Mouse (Mus musculus): ENCODE data around the gene Rrp9. TPM values are rescaled to one million over a fixed set of nuclear protein-coding genes. Genes with fewer than 3 reads are reported as not detected.

Rrp9 gene
- polyA plus RNA-seq (2015; fragmentation: Nextera tagmentation; extraction: Ambion mirVana): 44.3 and 46.5 TPM in 2 replicates

GRCm38 (mm10) chr9:106475663-106476001 is at the start of gene Rrp9:
Gene Rrp9 (plus strand): TSS chr9:106475963.
- Histone ChIP-seq H3K4me2 (peak within 1 kb of the TSS; percentile 57), H3K4me3 (replicated peaks) (peak within 1 kb of the TSS; percentile 26), H3K4me1 (peaks cover 53% of the 10 kb centered on the region), H3K9me3 (no peaks in the 10 kb centered on the region), H3K27me3 (replicated peaks) (no peaks in the 10 kb centered on the region), H3K36me3 (peaks cover under 1% of the 10 kb centered on the region; the same call in 1 of the 2 replicates), H3K27ac (peak within 1 kb of the TSS; percentile 83), H3K9ac (0 out of 2 replicates have a peak within 1 kb of the TSS, but pooled peaks have one; percentile 2)
- 85% methylated on average over 10 of the region's 10 CpGs for WGBS
- no peak for ATAC-seq (ENCODE audit: insufficient read depth, low FRiP score, low read depth)

- Histone ChIP-seq H3K9ac (peak overlapping the region; percentile 48), H3K36me3 (peaks cover 23% of the 10 kb centered on the region), H3K9me3 (no peaks in the 10 kb centered on the region), H3K4me3 (replicated peaks) (peak overlapping the region; percentile 89), H3K27me3 (replicated peaks) (no peaks in the 10 kb centered on the region), H3K27ac (peak overlapping the region; percentile 97), H3K4me1 (peaks cover 12% of the 10 kb centered on the region), H3K4me2 (peak overlapping the region; percentile 80)
- WGBS: 11% methylated on average over 11 of the region's 11 CpGs
- ATAC-seq (ENCODE audit: insufficient read depth, low FRiP score, low read depth): peak; percentile 28; the same call in 1 of the 2 replicates
Measured at GRCm38 (mm10) chr9:106428719-106429220, 47.0 kb upstream of the Rrp9 start.

- Histone ChIP-seq H3K9ac (peak within 1 kb of the TSS; percentile 94), H3K27ac (peak within 1 kb of the TSS; percentile 97), H3K4me1 (peaks cover 12% of the 10 kb centered on the region), H3K36me3 (peaks cover 23% of the 10 kb centered on the region), H3K9me3 (no peaks in the 10 kb centered on the region), H3K4me3 (replicated peaks) (peak within 1 kb of the TSS; percentile 89), H3K4me2 (peak within 1 kb of the TSS; percentile 80), H3K27me3 (replicated peaks) (no peaks in the 10 kb centered on the region)
- peak; percentile 88 for ATAC-seq (ENCODE audit: insufficient read depth, low FRiP score, low read depth)
- WGBS: 1% methylated on average over 55 of the region's 55 CpGs
Measured at GRCm38 (mm10) chr9:106429221-106430014, 46.3 kb upstream of the Rrp9 start, which contains the start of gene Rpl29. Gene Rpl29 (plus strand): TSS chr9:106429454.

GRCm38 (mm10) chr9:106430015-106430264 is 45.8 kb upstream of the Rrp9 start:
- under 1% methylated on average over 4 of the region's 4 CpGs for WGBS
- Histone ChIP-seq H3K4me3 (replicated peaks) (peak overlapping the region; percentile 89), H3K9ac (peak overlapping the region; percentile 94), H3K4me1 (peaks cover 12% of the 10 kb centered on the region), H3K9me3 (no peaks in the 10 kb centered on the region), H3K4me2 (peak overlapping the region; percentile 74), H3K36me3 (peaks cover 23% of the 10 kb centered on the region), H3K27me3 (replicated peaks) (no peaks in the 10 kb centered on the region), H3K27ac (peak overlapping the region; percentile 97)
- ATAC-seq (ENCODE audit: insufficient read depth, low FRiP score, low read depth): no peak

- H3K4me1 ChIP-seq: peaks cover 20% of the 10 kb centered on the region
- H3K27me3 ChIP-seq (replicated peaks): no peaks in the 10 kb centered on the region
- H3K9me3 ChIP-seq: no peaks in the 10 kb centered on the region
- no peak for ATAC-seq (ENCODE audit: insufficient read depth, low FRiP score, low read depth)
- peaks cover 23% of the 10 kb centered on the region for H3K36me3 ChIP-seq
- no peak overlapping the region for H3K9ac ChIP-seq
- H3K4me2 ChIP-seq: no peak overlapping the region
- no peak overlapping the region for H3K4me3 ChIP-seq (replicated peaks)
- no peak overlapping the region; the same call in 1 of the 2 replicates for H3K27ac ChIP-seq
- WGBS: 58% methylated on average over 7 of the region's 7 CpGs
Measured at GRCm38 (mm10) chr9:106433389-106433788, 42.4 kb upstream of the Rrp9 start.

- WGBS: 79% methylated on average over 9 of the region's 9 CpGs
- Histone ChIP-seq H3K4me3 (replicated peaks) (no peak overlapping the region), H3K9me3 (no peaks in the 10 kb centered on the region), H3K4me1 (peaks cover 20% of the 10 kb centered on the region), H3K27me3 (replicated peaks) (no peaks in the 10 kb centered on the region), H3K4me2 (no peak overlapping the region), H3K27ac (no peak overlapping the region), H3K9ac (no peak overlapping the region), H3K36me3 (peaks cover 15% of the 10 kb centered on the region)
- no peak for ATAC-seq (ENCODE audit: insufficient read depth, low FRiP score, low read depth)
Measured at GRCm38 (mm10) chr9:106436566-106436965, 39.2 kb upstream of the Rrp9 start.

- 75% methylated on average over 5 of the region's 5 CpGs for WGBS
- Histone ChIP-seq H3K9me3 (no peaks in the 10 kb centered on the region), H3K4me1 (peaks cover 19% of the 10 kb centered on the region; the same call in 1 of the 2 replicates), H3K27ac (no peak overlapping the region), H3K9ac (no peak overlapping the region), H3K27me3 (replicated peaks) (no peaks in the 10 kb centered on the region), H3K4me2 (no peak overlapping the region), H3K36me3 (no peaks in the 10 kb centered on the region), H3K4me3 (replicated peaks) (no peak overlapping the region)
- no peak for ATAC-seq (ENCODE audit: insufficient read depth, low FRiP score, low read depth)
Measured at GRCm38 (mm10) chr9:106442680-106443079, 33.1 kb upstream of the Rrp9 start.

GRCm38 (mm10) chr9:106444836-106445235 is 30.9 kb upstream of the Rrp9 start:
- no peak overlapping the region for H3K27ac ChIP-seq
- H3K9me3 ChIP-seq: no peaks in the 10 kb centered on the region
- H3K4me2 ChIP-seq: no peak overlapping the region
- no peak overlapping the region for H3K4me3 ChIP-seq (replicated peaks)
- 74% methylated on average over 4 of the region's 4 CpGs for WGBS
- H3K4me1 ChIP-seq: peaks cover 30% of the 10 kb centered on the region
- no peaks in the 10 kb centered on the region for H3K27me3 ChIP-seq (replicated peaks)
- H3K36me3 ChIP-seq: no peaks in the 10 kb centered on the region
- no peak overlapping the region for H3K9ac ChIP-seq
- no peak for ATAC-seq (ENCODE audit: insufficient read depth, low FRiP score, low read depth)

- H3K27ac ChIP-seq: peak within 1 kb of the TSS; percentile 67
- 0% methylated on average over 24 of the region's 24 CpGs for WGBS
- H3K36me3 ChIP-seq: no peaks in the 10 kb centered on the region
- peak; percentile 87 for ATAC-seq (ENCODE audit: insufficient read depth, low FRiP score, low read depth)
- H3K9me3 ChIP-seq: no peaks in the 10 kb centered on the region
- peak within 1 kb of the TSS; percentile 52 for H3K4me3 ChIP-seq (replicated peaks)
- H3K4me2 ChIP-seq: peak within 1 kb of the TSS; percentile 86
- peaks cover 46% of the 10 kb centered on the region for H3K4me1 ChIP-seq
- H3K9ac ChIP-seq: peak within 1 kb of the TSS; percentile 7
- H3K27me3 ChIP-seq (replicated peaks): no peaks in the 10 kb centered on the region
Measured at GRCm38 (mm10) chr9:106447348-106447747, 28.4 kb upstream of the Rrp9 start, which contains the start of the genes Abhd14b and Abhd14a. Gene Abhd14b (plus strand): TSS chr9:106447459. Gene Abhd14a (minus strand): TSS chr9:106447678.

- H3K4me3 ChIP-seq (replicated peaks): peak overlapping the region; percentile 52
- no peaks in the 10 kb centered on the region for H3K9me3 ChIP-seq
- no peaks in the 10 kb centered on the region for H3K36me3 ChIP-seq
- peaks cover 51% of the 10 kb centered on the region for H3K4me1 ChIP-seq
- peak overlapping the region; percentile 67 for H3K27ac ChIP-seq
- no peak overlapping the region for H3K9ac ChIP-seq
- no peak for ATAC-seq (ENCODE audit: insufficient read depth, low FRiP score, low read depth)
- H3K27me3 ChIP-seq (replicated peaks): no peaks in the 10 kb centered on the region
- H3K4me2 ChIP-seq: peak overlapping the region; percentile 86
- 30% methylated on average over 9 of the region's 9 CpGs for WGBS
Measured at GRCm38 (mm10) chr9:106447951-106448350, 27.8 kb upstream of the Rrp9 start.

GRCm38 (mm10) chr9:106448498-106449031 is 27.2 kb upstream of the Rrp9 start:
- no peaks in the 10 kb centered on the region for H3K9me3 ChIP-seq
- H3K9ac ChIP-seq: peak overlapping the region; percentile 40; the same call in 1 of the 2 replicates
- H3K27ac ChIP-seq: peak overlapping the region; percentile 42; the same call in 1 of the 2 replicates
- no peaks in the 10 kb centered on the region for H3K27me3 ChIP-seq (replicated peaks)
- ATAC-seq (ENCODE audit: insufficient read depth, low FRiP score, low read depth): peak; percentile 20; the same call in 1 of the 2 replicates
- H3K4me2 ChIP-seq: peak overlapping the region; percentile 86
- 1% methylated on average over 23 of the region's 23 CpGs for WGBS
- H3K4me1 ChIP-seq: peaks cover 56% of the 10 kb centered on the region
- H3K4me3 ChIP-seq (replicated peaks): peak overlapping the region; percentile 49
- H3K36me3 ChIP-seq: no peaks in the 10 kb centered on the region

- Histone ChIP-seq H3K4me2 (no peak overlapping the region), H3K9ac (no peak overlapping the region), H3K27ac (no peak overlapping the region), H3K9me3 (no peaks in the 10 kb centered on the region), H3K27me3 (replicated peaks) (no peaks in the 10 kb centered on the region), H3K36me3 (no peaks in the 10 kb centered on the region), H3K4me3 (replicated peaks) (no peak overlapping the region), H3K4me1 (peaks cover 65% of the 10 kb centered on the region)
- ATAC-seq (ENCODE audit: insufficient read depth, low FRiP score, low read depth): no peak
- 82% methylated on average over 8 of the region's 8 CpGs for WGBS
Measured at GRCm38 (mm10) chr9:106449947-106450346, 25.8 kb upstream of the Rrp9 start.

Measured in stomach, embryonic 15.5 days (tissue).